Mouse (Mus musculus) regulatory T cell (primary cell): ENCODE data around the gene Dync2li1.

Experiments
- in situ Hi-C: fragments of 300-600 bp; cut with MboI, MseI; formaldehyde crosslinking; loops from one replicate; pipeline ENCODE4 v1.15.1; 2025; ENCODE audit warnings: high pct_unique_total_duplicates

Gene Dync2li1

DNA sequence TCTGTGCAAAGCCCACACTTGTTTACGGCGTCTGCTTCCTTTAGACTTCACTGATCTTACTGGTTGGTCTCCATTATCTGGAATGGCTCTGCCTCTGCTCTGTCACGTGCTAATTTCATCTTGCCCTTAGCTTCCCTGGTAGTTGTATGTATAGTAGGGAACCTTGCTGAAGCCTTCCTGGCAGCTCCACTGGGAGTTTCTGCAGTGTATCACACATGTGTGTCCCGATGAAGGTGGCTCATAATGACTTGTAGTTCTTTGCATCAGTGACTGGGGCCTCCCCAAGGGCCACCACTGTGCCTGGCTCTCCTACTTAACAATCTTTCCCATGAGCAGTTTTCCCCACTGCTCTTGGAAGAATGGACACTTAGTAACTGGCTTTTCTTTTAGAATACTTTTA lies 17.7 kb upstream of the Dync2li1 start:
- in situ Hi-C loops, result no loop called here

DNA sequence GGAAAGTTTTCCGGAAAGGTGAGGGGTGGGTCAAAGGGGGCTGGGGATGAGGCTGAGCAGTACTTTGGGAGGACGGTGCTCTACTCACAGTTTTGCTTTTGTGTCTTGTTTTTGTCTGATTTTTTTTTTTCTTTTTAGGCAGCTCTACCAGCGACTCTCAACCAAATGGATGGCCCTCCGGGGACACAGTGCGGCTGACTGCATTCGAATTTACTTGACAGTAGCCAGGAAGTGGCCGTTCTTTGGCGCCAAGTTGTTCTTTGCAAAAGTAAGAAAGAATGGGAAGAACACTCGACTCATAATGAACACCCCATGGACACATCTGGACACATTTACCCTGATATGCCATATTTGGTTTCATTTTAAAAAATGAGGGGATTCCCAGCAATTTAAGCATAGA lies 14.8 kb upstream of the Dync2li1 start:
- in situ Hi-C loops, result no loop called here

DNA sequence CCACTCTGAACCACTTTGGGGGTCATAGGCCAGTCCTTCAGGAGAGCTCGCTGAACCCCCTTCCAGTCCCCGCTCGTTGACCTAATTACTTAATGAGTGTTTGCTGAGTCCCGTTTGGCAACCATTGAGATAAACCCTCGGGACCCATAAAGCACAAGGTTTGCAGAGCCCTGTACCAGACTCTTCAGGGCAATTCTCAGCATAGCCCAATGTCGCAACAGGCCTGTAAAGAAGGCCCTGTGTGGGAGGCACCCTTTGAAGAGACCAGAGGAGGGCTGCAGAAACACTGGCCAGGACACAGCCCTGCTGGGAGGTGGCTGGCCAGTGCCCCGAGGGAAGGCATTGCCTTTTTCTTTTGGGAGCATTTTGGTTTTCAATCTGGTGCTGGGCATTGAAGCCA lies 14.3 kb upstream of the Dync2li1 start:
- in situ Hi-C loops, result no loop called here

DNA sequence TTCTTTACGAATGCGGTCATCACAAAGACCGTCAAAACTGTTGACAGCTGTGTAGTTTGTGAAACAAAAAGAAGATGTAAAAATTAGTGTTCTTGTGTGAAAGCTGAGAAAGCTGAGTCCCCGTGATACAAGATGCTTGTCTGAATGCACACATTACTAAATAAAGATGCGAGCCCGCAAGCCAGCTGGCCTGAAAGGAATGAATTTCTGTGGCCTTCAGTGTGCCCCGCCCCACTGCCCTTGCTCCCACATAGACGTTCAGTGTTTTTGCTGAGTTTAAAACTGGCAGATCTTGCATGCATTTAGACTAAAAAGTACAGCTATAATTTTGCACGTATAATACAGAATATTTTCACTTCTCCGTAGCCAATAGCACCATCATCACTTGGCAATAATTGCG lies 10.5 kb upstream of the Dync2li1 start:
- in situ Hi-C loops, result no loop called here

DNA sequence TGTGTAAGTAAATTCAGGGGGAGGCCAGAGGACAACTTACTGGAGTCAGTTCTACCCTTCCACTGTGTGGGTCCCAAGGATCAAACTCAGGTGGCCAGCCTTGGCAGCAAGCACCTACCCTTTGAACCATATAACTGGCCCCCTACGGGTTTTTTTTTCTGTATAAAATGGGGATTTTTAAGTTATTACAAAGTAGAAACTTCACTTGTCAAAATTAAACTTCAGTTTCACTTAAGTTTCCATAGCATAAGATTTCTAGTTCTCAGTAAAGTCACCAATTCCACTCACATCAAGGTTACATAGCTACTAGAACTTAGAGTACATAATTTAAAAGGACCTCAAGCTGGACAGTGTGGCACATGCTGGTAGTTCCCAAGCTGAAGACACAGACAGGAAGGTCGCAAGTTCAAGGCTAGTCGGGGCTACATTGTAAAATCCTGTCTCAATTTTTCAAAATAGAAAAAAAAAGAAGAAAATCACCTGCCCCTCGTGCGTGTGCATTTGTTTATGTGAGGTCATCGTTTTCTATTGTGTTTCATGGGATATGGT lies 9.7 kb upstream of the Dync2li1 start:
- in situ Hi-C loops, result no loop called here

DNA sequence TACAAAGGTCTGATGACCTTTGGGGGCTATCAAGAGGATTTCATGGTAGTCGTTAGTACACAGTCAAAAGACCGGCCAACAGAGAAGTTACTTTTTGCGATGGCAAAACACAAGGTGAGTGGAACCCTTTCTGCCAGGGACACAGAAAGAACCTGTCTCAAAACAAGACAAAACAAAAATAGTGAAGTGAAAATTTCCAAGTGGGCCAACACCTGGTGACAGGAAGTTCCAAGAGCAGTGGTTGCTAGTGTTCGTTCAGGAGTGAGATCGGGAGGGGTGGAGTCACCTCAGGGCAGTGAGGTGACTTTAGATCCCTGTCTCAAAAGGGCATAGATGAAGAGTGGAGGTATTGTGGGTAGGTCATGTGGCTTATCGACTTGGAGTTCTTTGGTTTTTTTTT lies 8.3 kb upstream of the Dync2li1 start:
- in situ Hi-C loops, result no loop called here

DNA sequence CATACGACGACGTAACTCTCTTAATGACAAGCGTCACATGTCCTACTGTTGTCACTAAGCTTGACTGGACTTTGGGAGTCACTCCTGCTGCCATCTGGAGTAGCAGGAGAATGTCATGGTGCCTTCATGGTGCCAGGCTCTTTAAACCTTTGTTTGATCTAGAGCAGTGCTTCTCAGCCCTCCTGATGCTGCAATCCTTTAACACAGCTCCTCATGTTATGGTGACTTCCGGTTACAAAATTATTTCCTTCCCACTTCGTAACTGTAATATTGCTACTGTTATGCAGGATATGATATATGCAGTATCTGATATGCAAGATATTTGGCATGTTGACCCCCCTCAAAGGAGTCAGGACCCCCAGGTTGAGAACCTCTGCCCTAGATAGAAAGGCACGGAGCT lies 7.2 kb upstream of the Dync2li1 start:
- in situ Hi-C loops, result no loop called here

DNA sequence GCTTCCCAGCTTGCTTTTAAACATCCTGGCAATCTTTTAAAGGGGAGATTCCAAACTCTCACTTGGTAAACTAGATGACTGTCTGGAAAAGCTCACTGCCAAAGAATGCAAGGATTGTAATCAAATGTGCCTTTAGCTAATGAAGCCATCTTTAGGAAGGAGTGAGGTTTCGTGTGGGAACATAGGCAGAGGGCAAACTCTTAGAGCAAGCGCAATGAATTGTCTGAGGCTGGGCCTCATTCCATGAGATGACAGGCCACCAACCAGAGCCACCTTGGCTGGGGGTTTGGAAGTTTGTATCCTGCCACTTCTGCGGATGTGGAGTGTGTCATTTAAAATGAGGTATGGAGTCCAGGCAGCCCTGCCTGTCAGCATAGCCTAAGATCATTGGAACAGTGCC lies 6.2 kb upstream of the Dync2li1 start:
- in situ Hi-C loops, result no loop called here

DNA sequence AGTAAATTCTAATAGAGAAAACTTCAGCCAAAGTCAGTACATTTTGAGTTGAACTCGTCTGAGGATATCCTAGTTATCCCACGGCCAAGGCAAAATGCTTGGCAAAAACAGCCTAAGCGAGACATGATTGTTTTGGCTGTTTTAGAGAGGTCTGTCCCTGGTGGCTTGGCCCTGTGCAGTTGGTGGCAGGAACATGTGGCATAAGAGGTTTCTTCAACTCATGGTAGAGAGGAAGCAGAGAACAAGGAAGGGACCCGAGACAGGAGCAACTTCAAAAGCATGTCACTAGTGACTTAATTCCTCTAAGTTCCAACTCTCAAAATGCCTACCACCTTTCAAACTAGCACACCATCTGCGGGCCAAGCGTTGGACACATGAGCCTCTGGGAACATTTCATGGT lies 5.7 kb upstream of the Dync2li1 start:
- in situ Hi-C loops, result no loop called here

DNA sequence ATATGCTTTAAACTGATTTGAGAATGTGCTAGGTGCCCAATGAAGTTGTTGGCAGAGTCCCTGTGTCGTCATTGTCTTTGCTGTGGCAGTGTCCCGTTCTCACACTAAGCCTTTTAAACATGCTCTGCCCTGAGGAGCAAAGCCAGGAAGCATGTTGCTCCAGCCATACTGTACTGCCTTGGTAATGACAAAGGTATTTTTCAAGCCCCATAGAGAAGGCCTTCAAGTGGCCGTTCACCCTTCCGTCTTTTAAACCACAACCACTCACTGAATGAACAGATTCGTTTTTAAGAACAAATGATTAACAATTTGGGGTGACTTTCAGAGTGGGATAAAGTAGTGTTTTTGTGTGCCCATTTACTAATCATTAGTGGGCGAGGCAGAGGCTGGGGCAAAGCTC lies 5.1 kb upstream of the Dync2li1 start:
- in situ Hi-C loops, result no loop called here

DNA sequence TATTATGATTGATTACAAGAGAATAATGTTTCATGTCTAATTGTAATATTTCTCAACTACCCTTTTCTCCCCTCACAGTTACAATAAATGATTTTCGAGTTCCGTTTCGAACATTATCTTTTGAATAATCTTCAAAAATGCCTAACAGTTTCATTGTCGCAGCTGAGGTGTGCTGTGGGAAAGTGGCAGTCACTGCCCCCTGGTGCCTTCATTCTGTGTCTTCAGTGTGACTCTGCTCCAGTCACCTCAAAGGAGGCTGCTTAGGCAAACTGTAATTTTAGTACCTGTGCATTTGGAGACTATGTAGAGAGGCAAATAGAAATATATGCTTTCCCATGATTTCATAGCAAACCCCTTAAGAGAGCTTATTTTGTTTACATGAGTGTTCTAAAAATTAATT lies 4.3 kb upstream of the Dync2li1 start:
- in situ Hi-C loops, result no loop called here

DNA sequence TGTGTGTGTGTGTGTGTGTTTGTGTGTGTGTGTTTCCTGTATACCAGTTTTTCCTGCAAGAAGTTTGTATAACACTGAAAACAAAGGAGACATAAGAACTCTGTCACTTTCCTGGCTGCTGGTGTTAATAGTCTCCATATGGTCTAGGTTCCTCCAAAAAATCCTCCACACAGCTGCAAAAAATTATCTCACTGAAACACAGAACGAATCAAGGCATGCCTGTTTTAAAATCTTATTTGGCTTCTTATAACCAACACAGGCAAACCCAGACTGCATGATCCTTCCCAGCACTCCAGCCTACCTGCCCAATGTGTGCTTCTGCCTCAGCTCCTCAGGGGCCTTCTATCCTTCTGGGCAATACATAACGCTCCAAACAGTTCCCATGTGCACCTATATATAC lies 3.4 kb upstream of the Dync2li1 start:
- in situ Hi-C loops, result no loop called here

DNA sequence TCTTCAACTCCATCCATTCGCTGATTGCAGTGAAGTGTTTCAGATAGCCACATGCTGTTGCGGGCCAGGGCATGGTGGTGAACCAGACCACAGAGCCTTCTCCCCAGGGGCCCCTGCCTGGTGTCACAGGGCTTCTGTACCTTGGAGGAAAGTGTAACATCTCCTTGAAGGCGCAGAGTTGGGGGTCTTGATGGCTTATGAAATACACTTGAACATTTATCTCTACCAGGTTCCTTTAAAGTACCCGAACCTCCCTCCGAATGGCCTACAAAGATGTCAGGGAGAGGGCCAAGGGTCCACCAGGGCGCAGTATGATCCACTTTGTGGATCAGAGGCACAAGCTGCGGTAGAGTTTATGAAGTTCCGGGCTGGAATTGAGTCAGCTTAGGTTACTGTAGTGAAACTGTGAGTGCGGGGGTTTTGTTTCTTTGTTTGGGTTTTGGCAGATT lies 585 bp downstream of the Dync2li1 start:
- in situ Hi-C loops, result no loop called here

DNA sequence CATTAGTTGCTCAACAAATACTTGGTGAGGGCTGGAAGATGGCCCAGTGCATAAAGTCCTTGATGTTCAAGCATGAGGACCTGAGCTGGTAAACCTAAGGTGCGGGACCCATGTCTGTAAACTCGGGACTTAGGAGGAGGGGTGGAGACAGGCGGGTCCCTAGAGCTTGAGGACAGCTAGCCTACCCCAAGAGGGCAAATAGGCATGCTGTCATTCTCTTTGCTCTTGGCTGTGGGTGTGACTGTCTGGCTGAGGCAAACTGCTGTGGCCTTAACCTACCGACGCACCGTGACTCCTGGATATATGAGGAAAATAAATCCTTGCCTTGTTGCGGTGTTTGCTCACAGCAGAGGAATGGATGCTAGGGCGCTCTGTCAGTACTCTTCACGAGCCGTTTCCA lies 1.4 kb downstream of the Dync2li1 start:
- in situ Hi-C loops, result no loop called here

DNA sequence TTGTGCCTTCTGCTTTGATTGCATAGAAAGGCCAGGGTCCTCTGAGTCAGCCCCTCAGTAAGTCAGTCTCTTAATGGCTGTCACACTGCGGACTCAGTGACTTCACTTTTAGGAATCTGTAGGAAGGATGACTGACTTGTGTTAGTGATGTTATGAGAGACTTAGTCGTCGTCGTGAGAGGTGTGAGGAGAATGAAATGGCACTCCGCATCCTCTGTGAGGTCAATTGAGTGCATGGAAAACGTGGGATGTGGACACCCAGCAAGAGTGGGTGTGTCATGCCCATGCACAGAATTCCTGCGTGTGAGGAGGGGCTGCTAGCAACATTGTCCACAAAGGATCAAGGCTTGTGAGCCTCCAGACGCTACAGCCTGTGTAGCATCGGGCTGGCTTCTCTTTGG lies 2.3 kb downstream of the Dync2li1 start:
- in situ Hi-C loops, result no loop called here

DNA sequence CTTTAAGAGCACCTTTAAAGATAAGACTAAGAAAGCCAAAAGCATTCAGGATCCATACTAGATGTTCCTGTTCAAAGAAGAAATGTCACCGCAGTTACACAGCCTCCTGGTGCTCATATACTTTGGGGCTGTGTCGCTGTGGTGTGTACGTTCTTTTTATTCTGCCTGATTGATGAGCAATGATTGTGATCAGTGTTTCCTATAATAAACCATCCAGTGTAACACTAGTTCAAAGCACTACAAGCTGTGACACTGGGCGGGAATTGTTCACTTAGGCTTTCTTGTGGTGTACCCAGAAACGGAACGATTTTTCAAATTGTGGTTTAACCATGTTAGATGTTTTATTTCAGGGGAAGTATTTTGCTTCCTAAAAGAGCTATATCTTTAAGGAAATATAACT lies 5.5 kb downstream of the Dync2li1 start:
- in situ Hi-C loops, result no loop called here

DNA sequence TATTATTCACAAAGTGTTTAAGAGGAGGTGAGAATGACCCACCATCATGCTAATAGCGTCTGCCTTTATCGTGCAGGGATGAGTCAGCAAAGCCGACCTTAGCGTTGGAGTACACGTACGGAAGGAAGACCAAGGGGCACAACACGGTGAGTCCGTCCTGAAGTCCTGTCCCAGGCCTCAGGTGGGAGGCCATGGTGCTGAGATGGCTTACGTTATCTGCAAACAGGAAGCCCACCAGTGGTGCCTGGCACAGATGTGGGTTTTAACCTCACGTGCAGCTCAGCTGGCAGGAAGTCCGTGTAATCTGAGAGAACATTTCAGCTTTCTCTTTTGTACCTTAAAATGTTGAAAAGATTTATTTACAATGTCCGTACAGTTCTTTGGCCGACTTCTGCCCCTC lies 7.1 kb downstream of the Dync2li1 start:
- in situ Hi-C loops, result no loop called here

DNA sequence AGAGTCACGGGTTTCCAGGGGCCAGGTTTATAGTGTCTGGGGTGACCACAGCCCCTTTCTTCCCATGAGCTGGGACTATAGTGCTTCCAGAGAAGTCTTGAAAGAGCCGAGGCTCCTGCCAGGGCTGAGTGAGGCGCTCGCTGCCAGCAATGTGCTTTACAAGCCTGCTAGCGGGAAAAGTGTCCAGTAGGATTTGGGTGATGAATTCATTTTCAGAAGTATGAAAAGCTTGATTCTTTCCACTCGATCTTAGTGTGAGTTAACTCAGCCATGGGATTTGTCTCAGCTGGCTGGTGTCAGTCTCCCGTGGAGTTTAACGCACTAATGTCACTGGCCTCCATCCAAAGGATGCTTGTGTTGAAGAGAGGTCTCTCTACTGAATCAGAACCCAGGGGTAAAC lies 10.0 kb downstream of the Dync2li1 start:
- in situ Hi-C loops, result no loop called here

DNA sequence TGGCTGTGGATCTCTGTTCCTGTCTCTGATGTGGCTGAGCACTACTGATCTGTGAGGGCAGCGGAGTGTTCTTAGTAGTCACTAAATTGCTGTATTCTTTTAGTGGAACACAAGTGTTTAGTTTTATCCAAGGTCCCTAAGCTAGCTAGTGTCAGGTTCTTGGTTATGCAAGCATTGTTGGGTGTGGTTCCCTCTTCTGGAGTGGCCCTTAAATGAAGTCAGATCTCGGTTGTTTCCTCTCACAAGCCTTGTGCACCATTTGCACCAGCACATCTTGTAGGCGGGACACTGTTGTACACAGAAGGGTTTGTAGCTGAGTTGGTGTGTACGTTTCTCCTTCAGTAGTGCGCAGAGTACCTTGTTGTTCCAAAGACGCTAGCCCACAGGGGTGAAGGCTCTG lies 11.7 kb downstream of the Dync2li1 start:
- in situ Hi-C loops, result no loop called here

DNA sequence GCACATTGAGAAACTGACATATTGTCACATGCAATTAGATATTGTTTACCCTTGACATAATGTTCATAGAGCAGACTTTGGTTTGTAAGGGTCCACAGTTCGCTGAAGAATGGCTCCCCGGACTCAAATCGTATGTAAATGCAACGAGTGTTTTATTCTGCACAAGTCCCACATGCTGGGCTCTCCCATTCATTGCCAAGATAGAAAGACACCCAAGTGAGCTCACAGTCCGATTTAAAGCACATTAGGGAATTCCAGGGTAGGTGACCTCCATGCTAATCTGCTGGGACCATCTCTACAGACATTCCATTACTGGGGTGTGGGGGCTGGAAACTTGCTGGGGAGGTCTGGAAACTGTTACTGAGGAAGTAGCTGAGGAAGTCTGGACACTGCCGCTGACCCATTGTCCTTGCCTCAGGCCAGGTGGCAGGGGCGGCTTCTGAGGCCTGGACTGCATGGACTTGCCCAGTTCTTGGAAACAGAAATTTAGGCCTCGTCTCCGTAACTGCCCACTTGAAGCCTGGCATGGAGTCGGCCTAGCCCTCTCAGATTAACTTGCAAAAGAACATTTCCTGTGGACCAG lies 13.6 kb downstream of the Dync2li1 start:
- in situ Hi-C loops, result no loop called here

DNA sequence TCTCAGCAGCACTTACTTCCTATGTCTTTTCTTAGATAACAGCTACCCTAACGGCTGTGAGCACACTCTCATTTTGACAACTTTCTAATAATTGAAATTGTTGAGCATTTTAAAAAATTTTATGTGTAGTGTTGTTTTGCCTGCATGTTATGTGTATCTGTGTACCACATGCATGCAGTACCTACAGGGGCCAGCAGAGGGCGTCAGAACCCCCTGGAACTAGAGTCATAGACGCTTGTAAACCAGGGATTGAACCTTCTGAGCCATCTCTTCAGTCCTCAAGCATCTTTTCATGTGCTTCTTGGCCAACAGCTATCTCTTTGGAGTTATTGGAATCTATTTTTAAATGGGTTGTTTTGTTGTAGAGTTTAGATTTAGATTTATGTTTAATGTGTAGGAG lies 15.6 kb downstream of the Dync2li1 start:
- in situ Hi-C loops, result no loop called here

DNA sequence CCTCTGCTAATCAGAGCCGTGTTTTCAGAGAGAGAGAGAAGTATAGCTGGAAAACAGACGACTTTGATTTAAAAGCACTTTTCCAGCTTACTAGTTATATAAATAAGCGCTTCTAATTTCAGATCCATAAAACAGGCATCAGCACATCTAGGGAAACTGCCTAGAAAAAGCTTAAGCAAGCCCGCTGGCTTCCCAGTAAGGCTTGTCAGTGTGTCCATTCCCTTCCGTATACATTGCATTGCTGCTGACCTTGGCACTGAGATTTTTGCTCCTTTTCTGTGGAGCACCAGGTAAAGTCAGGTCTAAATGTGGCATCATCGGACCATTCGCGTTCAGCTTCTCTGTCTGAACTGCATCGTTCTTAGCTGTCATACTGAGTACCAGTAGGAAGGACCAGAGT lies 16.0 kb downstream of the Dync2li1 start:
- in situ Hi-C loops, result no loop called here

DNA sequence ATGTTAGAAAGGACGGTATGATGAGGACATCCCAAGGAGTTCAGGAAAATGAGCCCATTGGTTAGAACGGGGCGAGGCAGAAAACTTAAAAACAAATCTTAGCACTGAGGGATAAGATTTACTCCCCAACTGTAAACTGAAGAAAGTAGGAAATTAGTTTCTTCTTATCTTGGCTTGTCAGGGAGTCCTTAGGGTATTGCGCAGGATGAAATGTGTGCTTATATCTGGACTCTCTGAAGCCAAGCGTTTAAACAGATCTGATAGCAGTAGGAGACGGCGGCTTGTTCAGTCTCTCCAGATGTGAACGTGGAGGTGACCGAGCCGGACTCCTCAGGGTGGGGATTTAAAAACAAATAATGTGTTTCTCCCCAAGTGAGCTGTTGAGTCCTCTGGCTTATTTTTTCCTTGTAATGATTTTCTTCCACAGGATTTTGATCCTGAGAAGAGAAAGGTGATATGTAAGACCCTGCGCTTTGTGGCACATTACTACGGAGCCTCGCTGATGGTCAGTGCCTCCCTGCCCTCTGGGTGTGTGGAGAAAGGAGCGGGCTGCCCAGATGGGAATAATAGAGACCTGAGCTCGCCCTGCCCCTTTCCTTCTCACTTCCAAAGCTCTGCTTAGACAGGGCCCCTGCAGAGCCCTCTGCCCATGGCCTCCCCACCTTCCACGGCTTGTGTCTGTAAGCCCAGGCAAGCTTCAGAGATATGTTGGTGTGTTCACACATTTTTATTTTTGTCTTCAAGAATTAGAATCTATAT lies 18.2 kb downstream of the Dync2li1 start:
- in situ Hi-C loops, result no loop called here

DNA sequence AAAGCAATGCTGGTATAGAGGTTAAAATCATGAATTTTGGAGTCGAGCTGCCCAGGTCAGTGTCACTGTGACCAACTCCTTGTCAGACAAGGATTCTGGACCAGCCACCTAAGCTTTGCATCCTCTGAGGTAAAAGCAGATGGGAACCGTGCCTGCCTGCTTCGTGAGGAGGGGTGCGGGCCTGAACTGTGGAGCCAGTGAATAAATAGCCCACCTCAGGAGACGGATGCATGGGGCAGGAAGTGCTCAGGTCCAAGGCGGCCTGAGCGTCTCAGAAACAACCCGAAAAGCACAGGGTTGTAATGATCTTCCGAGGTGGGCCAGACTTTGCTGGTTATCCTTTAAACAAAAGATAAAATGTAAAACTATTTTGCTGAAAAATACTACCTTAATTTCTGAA lies 18.8 kb downstream of the Dync2li1 start:
- in situ Hi-C loops, result no loop called here
